Mouse (Mus musculus): ENCODE data around the gene Dab1. TPM values are rescaled to one million over a fixed set of nuclear protein-coding genes. Genes with fewer than 3 reads are reported as not detected.

Dab1 gene
- polyA plus RNA-seq, 1 experiment = 0.26 TPM

DNA sequence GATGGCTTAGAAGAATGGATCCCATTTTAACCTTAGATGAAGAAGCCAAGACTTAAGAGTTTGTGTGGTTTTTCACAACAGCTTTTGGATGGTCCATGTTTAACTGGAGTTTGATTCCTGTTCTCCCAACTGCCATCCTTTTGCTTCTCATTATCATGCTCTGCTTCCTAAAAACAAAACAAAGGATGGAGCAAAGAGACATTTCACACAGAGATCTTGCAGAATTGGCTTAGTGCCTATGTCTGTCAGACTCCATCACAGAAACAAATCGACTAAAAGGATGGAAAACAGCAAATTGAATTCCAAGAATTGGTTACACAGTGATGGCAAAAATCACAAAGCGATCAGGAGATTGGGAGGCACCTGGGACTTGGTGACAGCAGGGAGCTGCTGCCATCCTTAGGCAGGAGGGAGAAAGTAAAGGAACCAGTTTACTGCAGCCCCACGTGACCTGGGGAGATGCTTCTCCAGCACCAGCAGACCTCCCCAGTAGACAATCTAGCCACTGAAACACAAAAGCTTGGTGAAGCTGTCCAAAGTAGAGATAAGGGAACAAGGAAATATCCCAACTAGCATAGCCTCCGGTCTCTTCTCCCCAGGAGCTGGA lies 132.2 kb downstream of the Dab1 start:
- Histone ChIP-seq H3K27ac (ENCODE audit: insufficient read depth, low read length) (no peak overlapping the region), H3K4me1 (ENCODE audit: control insufficient read depth, insufficient read depth, insufficient read length) (no peaks in the 10 kb centered on the region), H3K36me3 (ENCODE audit: control insufficient read depth, insufficient read depth, low read length) (no peaks in the 10 kb centered on the region), H3K4me3 (ENCODE audit: extremely low read depth, insufficient read depth, insufficient read length) (no peak overlapping the region), H3K27me3 (ENCODE audit: control insufficient read depth, insufficient read depth, low read length) (no peaks in the 10 kb centered on the region)
- WGBS = 59% methylated on average over 4 of the region's 4 CpGs
- DNase-seq (ENCODE audit: low read depth in 1 of 2, low spot score in 2 of 2) = no peak
- TF ChIP-seq CTCF (IDR thresholded peaks at IDR 0.05; ENCODE audit: extremely low read depth, insufficient read depth, insufficient read length, insufficient replicate concordance) (no peak), POLR2A (IDR thresholded peaks at IDR 0.05; ENCODE audit: low read depth, low read length) (no peak)

DNA sequence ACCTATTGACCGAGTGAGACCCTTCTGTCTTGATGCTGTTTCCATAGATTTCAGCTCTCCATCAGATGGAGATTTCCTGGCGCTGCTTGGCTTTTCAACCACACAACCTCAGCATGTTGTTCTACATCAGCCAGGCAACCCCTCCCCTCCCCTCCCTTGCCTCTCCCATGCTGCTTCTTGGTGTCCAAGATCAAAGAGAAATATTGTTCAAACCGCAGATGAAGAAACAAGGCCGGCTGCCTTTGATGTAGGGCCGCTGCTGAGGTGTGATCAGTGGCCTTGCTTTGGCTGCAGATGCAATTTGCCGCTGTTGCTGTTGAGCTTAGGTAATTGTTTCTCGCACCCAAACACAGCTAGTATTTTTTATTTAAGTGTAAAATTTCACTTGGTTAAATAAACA lies 135.4 kb downstream of the Dab1 start:
- no peaks in the 10 kb centered on the region for H3K4me1 ChIP-seq (ENCODE audit: control insufficient read depth, insufficient read depth, insufficient read length)
- no peak for DNase-seq (ENCODE audit: low read depth in 1 of 2, low spot score in 2 of 2)
- H3K36me3 ChIP-seq (ENCODE audit: control insufficient read depth, insufficient read depth, low read length) = no peaks in the 10 kb centered on the region
- H3K27ac ChIP-seq (ENCODE audit: insufficient read depth, low read length) = no peak overlapping the region
- H3K27me3 ChIP-seq (ENCODE audit: control insufficient read depth, insufficient read depth, low read length) = no peaks in the 10 kb centered on the region
- TF ChIP-seq CTCF (IDR thresholded peaks at IDR 0.05; ENCODE audit: extremely low read depth, insufficient read depth, insufficient read length, insufficient replicate concordance) (no peak), POLR2A (IDR thresholded peaks at IDR 0.05; ENCODE audit: low read depth, low read length) (no peak)
- WGBS = 70% methylated on average over 7 of the region's 7 CpGs
- no peak overlapping the region for H3K4me3 ChIP-seq (ENCODE audit: extremely low read depth, insufficient read depth, insufficient read length)

DNA sequence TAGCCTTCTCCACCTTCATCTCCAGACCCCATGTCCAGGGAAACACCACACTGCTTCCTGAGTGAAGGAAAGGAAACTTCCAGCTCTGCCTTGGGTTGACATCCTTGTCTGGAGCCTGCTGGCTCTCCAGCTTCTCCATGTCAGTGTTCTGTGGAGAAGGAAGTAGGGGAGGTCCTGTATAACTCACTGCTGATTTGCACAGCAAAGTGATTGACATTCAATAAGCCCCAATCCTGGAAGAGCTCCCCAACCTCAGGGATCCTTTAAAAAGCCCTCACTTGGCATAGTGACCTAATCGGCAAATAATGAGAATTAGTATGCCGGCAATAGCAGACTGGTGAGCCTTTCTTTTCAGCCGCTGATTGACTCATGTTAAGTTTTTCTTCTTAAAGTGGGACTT lies 138.1 kb downstream of the Dab1 start:
- DNase-seq (ENCODE audit: low read depth in 1 of 2, low spot score in 2 of 2) = no peak
- no peaks in the 10 kb centered on the region for H3K27me3 ChIP-seq (ENCODE audit: control insufficient read depth, insufficient read depth, low read length)
- TF ChIP-seq CTCF (IDR thresholded peaks at IDR 0.05; ENCODE audit: extremely low read depth, insufficient read depth, insufficient read length, insufficient replicate concordance) = no peak
- H3K4me3 ChIP-seq (ENCODE audit: extremely low read depth, insufficient read depth, insufficient read length) = no peak overlapping the region
- H3K36me3 ChIP-seq (ENCODE audit: control insufficient read depth, insufficient read depth, low read length) = no peaks in the 10 kb centered on the region
- 81% methylated on average over 3 of the region's 3 CpGs for WGBS
- no peak overlapping the region for H3K27ac ChIP-seq (ENCODE audit: insufficient read depth, low read length)
- H3K4me1 ChIP-seq (ENCODE audit: control insufficient read depth, insufficient read depth, insufficient read length) = no peaks in the 10 kb centered on the region

DNA sequence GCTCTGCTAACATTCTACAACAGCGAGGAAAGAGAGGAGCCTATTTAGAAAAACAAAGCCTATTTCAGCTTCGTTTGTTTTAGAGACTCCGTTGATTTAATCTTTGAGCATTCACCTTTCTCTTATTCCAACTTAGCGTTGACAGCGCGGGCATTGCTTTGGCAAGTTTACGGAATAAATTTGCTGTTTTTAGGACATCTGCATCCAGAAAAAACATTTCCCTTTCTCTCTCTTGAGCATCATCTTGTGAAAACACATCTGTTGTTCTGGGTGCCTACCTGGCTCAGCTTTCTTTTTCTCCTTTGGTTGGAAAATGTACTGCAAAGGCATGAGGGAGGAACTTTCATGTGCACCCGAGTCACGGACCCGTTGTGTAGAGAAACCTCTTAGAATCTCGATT lies 143.3 kb downstream of the Dab1 start:
- Histone ChIP-seq H3K27ac (ENCODE audit: insufficient read depth, low read length) (no peak overlapping the region), H3K27me3 (ENCODE audit: control insufficient read depth, insufficient read depth, low read length) (no peaks in the 10 kb centered on the region), H3K36me3 (ENCODE audit: control insufficient read depth, insufficient read depth, low read length) (no peaks in the 10 kb centered on the region), H3K4me3 (ENCODE audit: extremely low read depth, insufficient read depth, insufficient read length) (no peak overlapping the region), H3K4me1 (ENCODE audit: control insufficient read depth, insufficient read depth, insufficient read length) (no peaks in the 10 kb centered on the region)
- TF ChIP-seq CTCF (IDR thresholded peaks at IDR 0.05; ENCODE audit: extremely low read depth, insufficient read depth, insufficient read length, insufficient replicate concordance) = no peak
- no peak for TF ChIP-seq POLR2A (IDR thresholded peaks at IDR 0.05; ENCODE audit: low read depth, low read length)
- WGBS = 89% methylated on average over 11 of the region's 11 CpGs
- DNase-seq (ENCODE audit: low read depth in 1 of 2, low spot score in 2 of 2) = no peak

DNA sequence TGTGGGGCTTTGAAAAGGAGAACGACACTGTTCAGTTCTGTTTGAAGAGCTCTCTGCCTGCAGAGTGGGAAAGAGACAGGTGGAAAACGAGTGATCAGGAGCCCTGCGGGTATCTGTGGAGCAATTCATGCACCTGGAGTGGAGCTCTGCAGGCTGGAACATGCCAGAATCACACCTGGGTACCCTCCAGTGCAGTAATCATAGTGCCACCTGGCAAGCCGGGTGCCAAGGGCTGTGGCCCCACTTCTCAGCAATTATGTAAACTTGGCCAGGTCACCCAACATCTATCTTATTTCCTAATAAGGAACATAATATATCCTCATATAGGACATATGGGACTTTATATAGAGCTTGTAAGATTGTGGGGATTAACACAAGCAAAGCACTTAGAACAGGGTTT lies 156.6 kb downstream of the Dab1 start:
- no peak for DNase-seq (ENCODE audit: low read depth in 1 of 2, low spot score in 2 of 2)
- 78% methylated on average over 4 of the region's 4 CpGs for WGBS
- no peaks in the 10 kb centered on the region for H3K36me3 ChIP-seq (ENCODE audit: control insufficient read depth, insufficient read depth, low read length)
- H3K27me3 ChIP-seq (ENCODE audit: control insufficient read depth, insufficient read depth, low read length) = no peaks in the 10 kb centered on the region
- H3K4me3 ChIP-seq (ENCODE audit: extremely low read depth, insufficient read depth, insufficient read length) = no peak overlapping the region
- no peak overlapping the region for H3K27ac ChIP-seq (ENCODE audit: insufficient read depth, low read length)
- no peaks in the 10 kb centered on the region for H3K4me1 ChIP-seq (ENCODE audit: control insufficient read depth, insufficient read depth, insufficient read length)
- TF ChIP-seq POLR2A (IDR thresholded peaks at IDR 0.05; ENCODE audit: low read depth, low read length) (no peak), CTCF (IDR thresholded peaks at IDR 0.05; ENCODE audit: extremely low read depth, insufficient read depth, insufficient read length, insufficient replicate concordance) (no peak)

DNA sequence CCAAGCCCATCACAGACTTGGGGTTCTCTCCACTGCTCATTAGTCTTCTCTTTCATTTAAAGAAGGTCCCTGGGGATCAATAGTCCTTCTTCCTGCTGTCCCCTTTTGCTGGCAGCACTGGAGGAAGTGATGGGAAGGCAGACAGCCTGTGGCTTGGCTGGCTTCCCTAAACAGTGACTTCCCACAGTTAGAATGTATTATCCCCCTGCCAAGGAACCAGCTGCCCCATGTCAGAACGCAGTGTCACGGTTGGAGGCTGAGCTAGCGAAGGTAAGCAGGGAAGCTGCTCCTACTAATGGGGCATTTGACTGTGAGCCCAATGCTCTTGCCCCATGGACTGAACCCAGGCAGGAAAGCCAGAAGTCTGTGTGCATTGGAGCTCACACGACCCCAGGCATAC lies 162.2 kb downstream of the Dab1 start:
- peak in 1 of 2 experiments; percentile 3 for DNase-seq (ENCODE audit: low read depth in 1 of 2, low spot score in 2 of 2)
- no peaks in the 10 kb centered on the region for H3K4me1 ChIP-seq (ENCODE audit: control insufficient read depth, insufficient read depth, insufficient read length)
- TF ChIP-seq CTCF (IDR thresholded peaks at IDR 0.05; ENCODE audit: extremely low read depth, insufficient read depth, insufficient read length, insufficient replicate concordance) (no peak), POLR2A (IDR thresholded peaks at IDR 0.05; ENCODE audit: low read depth, low read length) (no peak)
- H3K36me3 ChIP-seq (ENCODE audit: control insufficient read depth, insufficient read depth, low read length) = no peaks in the 10 kb centered on the region
- H3K27ac ChIP-seq (ENCODE audit: insufficient read depth, low read length) = no peak overlapping the region
- H3K4me3 ChIP-seq (ENCODE audit: extremely low read depth, insufficient read depth, insufficient read length) = no peak overlapping the region
- 66% methylated on average over 4 of the region's 4 CpGs for WGBS
- no peaks in the 10 kb centered on the region for H3K27me3 ChIP-seq (ENCODE audit: control insufficient read depth, insufficient read depth, low read length)

DNA sequence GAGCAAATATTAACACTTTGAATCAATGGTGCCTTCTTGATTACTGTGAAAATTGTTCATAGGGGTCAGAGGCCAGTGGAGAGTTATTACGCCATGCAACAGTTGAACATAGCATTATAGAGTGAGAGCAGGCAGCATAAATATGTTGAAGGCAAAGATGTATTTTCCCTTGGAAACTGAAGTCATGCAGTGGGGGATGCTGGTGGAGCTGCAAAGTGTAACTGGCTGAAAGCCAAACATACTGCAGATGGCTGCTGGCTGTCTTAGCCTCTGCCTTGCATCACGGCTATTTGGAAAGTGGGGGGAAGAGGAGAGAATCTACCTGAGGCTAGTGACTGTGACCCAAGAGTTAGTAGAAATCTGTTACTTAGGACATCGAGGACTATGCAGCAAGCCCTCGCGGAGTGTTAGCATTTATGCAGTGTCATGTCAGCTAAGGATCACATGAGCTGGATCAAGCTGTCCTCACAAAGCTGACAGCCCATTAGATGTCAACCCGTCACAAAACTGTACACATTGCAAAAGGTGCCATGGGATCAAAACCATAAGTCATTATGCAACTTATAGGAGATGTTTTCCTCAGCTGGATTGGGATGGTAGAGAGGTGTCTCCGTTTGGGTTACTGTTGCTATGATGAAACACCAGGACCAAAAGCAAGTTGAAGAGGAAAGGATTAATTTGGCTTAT lies 164.5 kb downstream of the Dab1 start:
- WGBS = 91% methylated on average over 7 of the region's 7 CpGs

More for the DNA sequence above, 164.5 kb downstream of the Dab1 start:
- H3K4me3 ChIP-seq (ENCODE audit: extremely low read depth, insufficient read depth, insufficient read length) = no peak overlapping the region
- DNase-seq (ENCODE audit: low read depth in 1 of 2, low spot score in 2 of 2) = no peak
- H3K36me3 ChIP-seq (ENCODE audit: control insufficient read depth, insufficient read depth, low read length) = no peaks in the 10 kb centered on the region
- no peaks in the 10 kb centered on the region for H3K4me1 ChIP-seq (ENCODE audit: control insufficient read depth, insufficient read depth, insufficient read length)
- no peak for TF ChIP-seq POLR2A (IDR thresholded peaks at IDR 0.05; ENCODE audit: low read depth, low read length)
- no peak for TF ChIP-seq CTCF (IDR thresholded peaks at IDR 0.05; ENCODE audit: extremely low read depth, insufficient read depth, insufficient read length, insufficient replicate concordance)
- no peaks in the 10 kb centered on the region for H3K27me3 ChIP-seq (ENCODE audit: control insufficient read depth, insufficient read depth, low read length)
- no peak overlapping the region for H3K27ac ChIP-seq (ENCODE audit: insufficient read depth, low read length)

Data from spleen, adult 2 months (tissue).